Mouse (Mus musculus) thymus, adult 2 months (tissue): ENCODE results near the gene Rnf19b. TPM values are rescaled to one million over a fixed set of nuclear protein-coding genes. Genes with fewer than 3 reads are reported as not detected.

Source experiments
- DNase-seq: peaks from one replicate; pipeline ENCODE4 v3.0.0; 2021
- H3K27ac ChIP-seq: fragments of 200-500 bp; 2 replicates; pipeline ENCODE4 v1.5.1; 2012; ENCODE audit warnings: low read length, control low read depth; ENCODE audit not compliant: control insufficient read depth, insufficient read depth
- H3K27me3 ChIP-seq: fragments of 200-500 bp; 2 replicates; pipeline ENCODE4 v1.6.1; 2012; ENCODE audit warnings: mild to moderate bottlenecking, low read length, moderate library complexity, mixed read lengths; ENCODE audit not compliant: control insufficient read depth, insufficient read depth
- H3K36me3 ChIP-seq: fragments of 200-500 bp; 2 replicates; pipeline ENCODE4 v1.6.1; 2012; ENCODE audit warnings: mild to moderate bottlenecking, low read length, moderate library complexity; ENCODE audit not compliant: control insufficient read depth, insufficient read depth
- H3K4me1 ChIP-seq: fragments of 200-500 bp; replicated peaks from 2 replicates; pipeline ENCODE4 v1.6.1; 2012; ENCODE audit warnings: low read length; ENCODE audit not compliant: control insufficient read depth, insufficient read depth
- H3K4me3 ChIP-seq: fragments of 200-500 bp; 2 replicates; pipeline ENCODE4 v1.5.1; 2012; ENCODE audit warnings: mild to moderate bottlenecking, low read length, control low read depth, moderate library complexity; ENCODE audit not compliant: control insufficient read depth, insufficient read depth
- CTCF ChIP-seq: fragments of 200-500 bp; IDR thresholded peaks from 2 replicates; pipeline ENCODE4 v1.5.1; 2012; ENCODE audit warnings: mild to moderate bottlenecking, control low read depth, low read length, moderate library complexity, borderline replicate concordance; ENCODE audit not compliant: control insufficient read depth, poor library complexity, insufficient read depth; ENCODE audit errors: extremely low read depth
- POLR2A ChIP-seq: fragments of 200-500 bp; IDR thresholded peaks from 2 replicates; pipeline ENCODE4 v1.6.1; 2012; ENCODE audit warnings: mild to moderate bottlenecking, low read length, control low read depth, moderate library complexity; ENCODE audit not compliant: control insufficient read depth, poor library complexity, insufficient read depth; ENCODE audit errors: extremely low read depth
- WGBS: fragments of 180-500 bp; shearing (Covaris S2); methylation state at CpG from one replicate; pipeline ENCODE4 v1.1.7; 2018; 5-methylcytosine and 5-hydroxymethylcytosine counted together
- polyA plus RNA-seq: library from polyadenylated mRNA; depleted of rRNA; stranded (reverse); fragments of >200 nt; gene quantifications from 2 replicates; pipeline ENCODE4 v1.2.3, GENCODE M21; 2012

Gene Rnf19b
- polyA plus RNA-seq, 1 experiment, result 74.1 TPM

GRCm38 (mm10) chr4:129122719-129123118 is 64.6 kb downstream of the Rnf19b start:
- peaks cover 5% of the 10 kb centered on the region; the same call in 1 of the 2 replicates for H3K4me1 ChIP-seq
- H3K36me3 ChIP-seq, result no peaks in the 10 kb centered on the region
- H3K27me3 ChIP-seq, result no peaks in the 10 kb centered on the region; the same call in 1 of the 2 replicates
- no peak overlapping the region for H3K27ac ChIP-seq
- WGBS, result 40% methylated on average over 8 of the region's 8 CpGs
- no peak overlapping the region for H3K4me3 ChIP-seq
- no peak for TF ChIP-seq CTCF
- no peak for TF ChIP-seq POLR2A
- DNase-seq, result no peak

GRCm38 (mm10) chr4:129124652-129125146 is 66.6 kb downstream of the Rnf19b start:
- TF ChIP-seq CTCF, result no peak

GRCm38 (mm10) chr4:129125736-129126451 is 67.8 kb downstream of the Rnf19b start:
- Histone ChIP-seq H3K4me3 (no peak overlapping the region), H3K36me3 (no peaks in the 10 kb centered on the region), H3K4me1 (peaks cover 14% of the 10 kb centered on the region), H3K27me3 (no peaks in the 10 kb centered on the region; the same call in 1 of the 2 replicates), H3K27ac (no peak overlapping the region)
- no peak for DNase-seq
- WGBS, result 26% methylated on average over 19 of the region's 19 CpGs
- TF ChIP-seq CTCF (no peak), POLR2A (no peak)

More at GRCm38 (mm10) chr4:129124652-129125146, 66.6 kb downstream of the Rnf19b start:
- H3K4me1 ChIP-seq, result peaks cover 5% of the 10 kb centered on the region; the same call in 1 of the 2 replicates
- H3K27ac ChIP-seq, result no peak overlapping the region
- no peaks in the 10 kb centered on the region for H3K36me3 ChIP-seq
- H3K4me3 ChIP-seq, result no peak overlapping the region
- H3K27me3 ChIP-seq, result no peaks in the 10 kb centered on the region; the same call in 1 of the 2 replicates
- DNase-seq, result no peak
- 20% methylated on average over 13 of the region's 13 CpGs for WGBS

- H3K27ac ChIP-seq, result no peak overlapping the region
- no peaks in the 10 kb centered on the region for H3K36me3 ChIP-seq
- H3K4me1 ChIP-seq, result peaks cover 19% of the 10 kb centered on the region
- 71% methylated on average over 13 of the region's 13 CpGs for WGBS
- no peak for TF ChIP-seq POLR2A
- TF ChIP-seq CTCF, result no peak
- DNase-seq, result no peak
- no peak overlapping the region for H3K4me3 ChIP-seq
- no peaks in the 10 kb centered on the region; the same call in 1 of the 2 replicates for H3K27me3 ChIP-seq
These were observed 70.7 kb downstream of the Rnf19b start for GRCm38 (mm10) chr4:129128582-129129338.

- no peak for DNase-seq
- Histone ChIP-seq H3K4me3 (no peak overlapping the region), H3K27ac (no peak overlapping the region), H3K4me1 (peaks cover 19% of the 10 kb centered on the region), H3K27me3 (no peaks in the 10 kb centered on the region; the same call in 1 of the 2 replicates), H3K36me3 (no peaks in the 10 kb centered on the region)
- 71% methylated on average over 9 of the region's 9 CpGs for WGBS
- no peak for TF ChIP-seq CTCF
These were observed 71.3 kb downstream of the Rnf19b start for GRCm38 (mm10) chr4:129129387-129129786.

- TF ChIP-seq POLR2A (no peak), CTCF (peak; percentile 84)
- peak overlapping the region; percentile 20; the same call in 1 of the 2 replicates for H3K4me3 ChIP-seq
- DNase-seq, result peak; percentile 45
- H3K4me1 ChIP-seq, result peaks cover 22% of the 10 kb centered on the region
- H3K36me3 ChIP-seq, result no peaks in the 10 kb centered on the region
- WGBS, result 4% methylated on average over 8 of the region's 8 CpGs
- no peak overlapping the region; the same call in 1 of the 2 replicates for H3K27ac ChIP-seq
- no peaks in the 10 kb centered on the region; the same call in 1 of the 2 replicates for H3K27me3 ChIP-seq
These were observed 72.1 kb downstream of the Rnf19b start for GRCm38 (mm10) chr4:129130149-129130548.
